Mouse (Mus musculus): Measurements from ENCODE around the gene Aacs. TPM values are rescaled to one million over a fixed set of nuclear protein-coding genes. Genes with fewer than 3 reads are reported as not detected.
A peak's percentile ranks its signal among the peaks of the same experiment; 100 is the strongest.

Aacs gene
- polyA plus RNA-seq, 2 experiments, result 35.5 to 43.3 TPM

DNA sequence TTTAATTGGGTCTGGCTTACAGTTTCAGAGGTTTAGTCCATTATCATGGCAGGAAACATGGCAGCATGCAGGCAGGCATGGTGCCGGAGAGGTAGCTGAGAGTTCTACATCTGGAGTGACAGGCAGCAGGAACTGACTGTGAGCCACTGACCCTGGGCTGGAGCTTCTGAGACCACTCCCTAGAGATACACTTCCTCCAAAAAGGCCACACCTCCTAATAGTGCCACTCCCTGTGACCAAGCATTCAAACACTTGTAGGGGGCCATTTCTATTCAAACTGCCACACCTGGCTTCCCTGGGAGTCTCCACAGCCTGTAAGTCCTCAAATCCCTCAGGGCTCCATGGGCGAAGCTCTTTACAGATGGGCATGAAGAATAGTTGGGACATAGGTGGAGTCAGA is 47.7 kb downstream of the Aacs start:
- Histone ChIP-seq H3K27ac (replicated peaks; ENCODE audit: low read depth, low read length) (no peak overlapping the region), H3K9me3 (ENCODE audit: control insufficient read depth, low read length) (0 out of 2 replicates have a peak, but pooled peaks cover 4% of the 10 kb centered on the region), H3K27me3 (ENCODE audit: control insufficient read depth, insufficient read depth, low read length) (no peaks in the 10 kb centered on the region), H3K4me3 (replicated peaks; ENCODE audit: low read length) (no peak overlapping the region), H3K4me2 (replicated peaks; ENCODE audit: low read depth, low read length, severe bottlenecking) (no peak overlapping the region), H3K4me1 (ENCODE audit: control insufficient read depth, insufficient read depth, low read length) (no peaks in the 10 kb centered on the region), H3K36me3 (ENCODE audit: control insufficient read depth, insufficient read depth, low read length) (no peaks in the 10 kb centered on the region; the same call in 1 of the 2 replicates), H3K9ac (ENCODE audit: low read depth, low read length, severe bottlenecking) (no peak overlapping the region)
- TF ChIP-seq POLR2A (IDR thresholded peaks at IDR 0.05; ENCODE audit: borderline replicate concordance, extremely low read depth, insufficient read depth, insufficient read length), result no peak
- 85% methylated on average over 2 of the region's 2 CpGs for WGBS
- no peak for ATAC-seq (ENCODE audit: low FRiP score, low read depth)
- no peak for DNase-seq (ENCODE audit: low spot score)

DNA sequence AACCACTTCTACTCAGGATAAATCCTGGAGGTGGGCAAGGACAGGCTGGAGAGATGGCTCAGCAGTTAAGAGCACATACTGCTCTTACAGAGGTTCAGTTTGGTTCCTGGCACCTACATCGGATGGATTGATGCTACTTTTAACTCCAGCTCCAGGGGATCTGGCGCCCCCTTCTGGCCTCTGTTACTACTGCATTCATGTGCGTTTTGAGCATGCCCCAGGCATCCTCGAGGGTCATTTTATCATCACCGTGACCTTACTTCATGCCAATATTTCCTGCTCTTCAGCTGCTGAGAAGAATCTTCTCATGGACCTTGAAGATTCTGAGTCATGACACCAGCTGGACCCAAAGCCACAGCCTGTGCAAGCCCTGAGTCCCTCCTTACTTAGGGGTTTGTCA is 49.9 kb downstream of the Aacs start:
- ATAC-seq (ENCODE audit: low FRiP score, low read depth), result no peak
- H3K36me3 ChIP-seq (ENCODE audit: control insufficient read depth, insufficient read depth, low read length), result no peaks in the 10 kb centered on the region; the same call in 1 of the 2 replicates
- H3K9ac ChIP-seq (ENCODE audit: low read depth, low read length, severe bottlenecking), result no peak overlapping the region
- WGBS, result 61% methylated on average over 5 of the region's 5 CpGs
- no peak for TF ChIP-seq POLR2A (IDR thresholded peaks at IDR 0.05; ENCODE audit: borderline replicate concordance, extremely low read depth, insufficient read depth, insufficient read length)
- no peak overlapping the region for H3K27ac ChIP-seq (replicated peaks; ENCODE audit: low read depth, low read length)
- H3K9me3 ChIP-seq (ENCODE audit: control insufficient read depth, low read length), result 0 out of 2 replicates have a peak, but pooled peaks cover 4% of the 10 kb centered on the region
- no peaks in the 10 kb centered on the region for H3K4me1 ChIP-seq (ENCODE audit: control insufficient read depth, insufficient read depth, low read length)
- H3K27me3 ChIP-seq (ENCODE audit: control insufficient read depth, insufficient read depth, low read length), result peaks cover 16% of the 10 kb centered on the region
- no peak for DNase-seq (ENCODE audit: low spot score)
- no peak overlapping the region for H3K4me3 ChIP-seq (replicated peaks; ENCODE audit: low read length)
- no peak overlapping the region for H3K4me2 ChIP-seq (replicated peaks; ENCODE audit: low read depth, low read length, severe bottlenecking)

GRCm38 (mm10) chr5:125526464-125526863 is 50.9 kb downstream of the Aacs start:
- Histone ChIP-seq H3K9me3 (ENCODE audit: control insufficient read depth, low read length) (0 out of 2 replicates have a peak, but pooled peaks cover 4% of the 10 kb centered on the region), H3K4me2 (replicated peaks; ENCODE audit: low read depth, low read length, severe bottlenecking) (no peak overlapping the region), H3K4me3 (replicated peaks; ENCODE audit: low read length) (no peak overlapping the region), H3K27me3 (ENCODE audit: control insufficient read depth, insufficient read depth, low read length) (peaks cover 23% of the 10 kb centered on the region), H3K27ac (replicated peaks; ENCODE audit: low read depth, low read length) (no peak overlapping the region), H3K4me1 (ENCODE audit: control insufficient read depth, insufficient read depth, low read length) (no peaks in the 10 kb centered on the region), H3K9ac (ENCODE audit: low read depth, low read length, severe bottlenecking) (no peak overlapping the region), H3K36me3 (ENCODE audit: control insufficient read depth, insufficient read depth, low read length) (no peaks in the 10 kb centered on the region; the same call in 1 of the 2 replicates)
- no peak for TF ChIP-seq POLR2A (IDR thresholded peaks at IDR 0.05; ENCODE audit: borderline replicate concordance, extremely low read depth, insufficient read depth, insufficient read length)
- DNase-seq (ENCODE audit: low spot score), result no peak
- ATAC-seq (ENCODE audit: low FRiP score, low read depth), result no peak
- 76% methylated on average over 4 of the region's 4 CpGs for WGBS

DNA sequence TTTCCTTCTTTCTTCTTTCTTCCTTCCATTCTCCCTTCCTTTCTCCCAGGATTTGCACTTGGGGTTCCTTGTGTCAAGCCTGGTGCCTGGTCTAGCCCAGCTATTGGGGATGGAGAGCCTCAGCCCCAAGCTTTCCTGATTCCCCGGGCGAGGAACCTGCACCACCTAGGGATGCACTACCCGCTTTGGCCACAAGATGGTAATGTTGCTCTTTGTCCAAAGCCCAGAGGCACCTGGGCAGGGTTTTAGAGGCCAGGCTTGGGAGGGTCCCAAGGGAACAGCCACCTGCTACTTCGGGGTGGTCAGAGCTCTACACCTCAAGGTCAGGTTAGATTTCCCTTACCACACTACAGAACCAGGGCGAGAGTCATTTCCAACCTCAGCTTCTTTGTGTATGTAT is 53.5 kb downstream of the Aacs start:
- Histone ChIP-seq H3K9me3 (ENCODE audit: control insufficient read depth, low read length) (0 out of 2 replicates have a peak, but pooled peaks cover 4% of the 10 kb centered on the region), H3K4me1 (ENCODE audit: control insufficient read depth, insufficient read depth, low read length) (peaks cover 8% of the 10 kb centered on the region; the same call in 1 of the 2 replicates), H3K4me3 (replicated peaks; ENCODE audit: low read length) (no peak overlapping the region), H3K27me3 (ENCODE audit: control insufficient read depth, insufficient read depth, low read length) (peaks cover 49% of the 10 kb centered on the region), H3K27ac (replicated peaks; ENCODE audit: low read depth, low read length) (no peak overlapping the region), H3K36me3 (ENCODE audit: control insufficient read depth, insufficient read depth, low read length) (no peaks in the 10 kb centered on the region), H3K9ac (ENCODE audit: low read depth, low read length, severe bottlenecking) (no peak overlapping the region), H3K4me2 (replicated peaks; ENCODE audit: low read depth, low read length, severe bottlenecking) (no peak overlapping the region)
- no peak for TF ChIP-seq POLR2A (IDR thresholded peaks at IDR 0.05; ENCODE audit: borderline replicate concordance, extremely low read depth, insufficient read depth, insufficient read length)
- ATAC-seq (ENCODE audit: low FRiP score, low read depth) (no peak), DNase-seq (ENCODE audit: low spot score) (peak; percentile 58)
- 4% methylated on average over 5 of the region's 5 CpGs for WGBS

DNA sequence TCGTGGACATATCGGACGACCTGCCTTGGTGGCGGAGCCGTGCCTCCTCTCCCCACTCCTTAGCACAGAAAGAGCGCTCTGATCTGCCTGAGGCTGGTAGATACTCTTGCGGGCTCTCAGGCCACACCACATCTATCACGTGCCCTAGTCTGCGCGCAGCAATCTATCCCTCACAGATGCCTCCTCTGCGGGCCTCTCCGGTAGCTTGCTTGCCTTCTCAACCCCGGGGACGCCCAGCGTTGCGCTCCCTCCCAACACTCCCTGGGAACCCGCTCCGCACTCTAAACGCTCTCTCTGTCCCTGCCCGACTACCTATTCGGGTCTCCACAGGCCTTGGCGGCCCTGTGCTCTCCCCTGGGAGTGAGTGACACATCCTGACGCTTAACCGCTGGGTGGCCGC is 56.0 kb downstream of the Aacs start, which contains the start of gene Tmem132b:
Tmem132b (plus strand) TSS at position 141 of the 400 bp plus-strand sequence.
- Histone ChIP-seq H3K4me3 (replicated peaks; ENCODE audit: low read length) (peak within 1 kb of the TSS; percentile 47), H3K9ac (ENCODE audit: low read depth, low read length, severe bottlenecking) (peak within 1 kb of the TSS; percentile 40; the same call in 1 of the 2 replicates), H3K4me1 (ENCODE audit: control insufficient read depth, insufficient read depth, low read length) (peaks cover 8% of the 10 kb centered on the region; the same call in 1 of the 2 replicates), H3K4me2 (replicated peaks; ENCODE audit: low read depth, low read length, severe bottlenecking) (peak within 1 kb of the TSS; percentile 90), H3K27ac (replicated peaks; ENCODE audit: low read depth, low read length) (no peak within 1 kb of the TSS), H3K27me3 (ENCODE audit: control insufficient read depth, insufficient read depth, low read length) (peaks cover 72% of the 10 kb centered on the region), H3K9me3 (ENCODE audit: control insufficient read depth, low read length) (no peaks in the 10 kb centered on the region), H3K36me3 (ENCODE audit: control insufficient read depth, insufficient read depth, low read length) (no peaks in the 10 kb centered on the region)
- DNase-seq (ENCODE audit: low spot score) (no peak), ATAC-seq (ENCODE audit: low FRiP score, low read depth) (no peak)
- 2% methylated on average over 23 of the region's 25 CpGs for WGBS
- no peak for TF ChIP-seq POLR2A (IDR thresholded peaks at IDR 0.05; ENCODE audit: borderline replicate concordance, extremely low read depth, insufficient read depth, insufficient read length)
